Mouse (Mus musculus): ENCODE data around the gene Traip. TPM values are rescaled to one million over a fixed set of nuclear protein-coding genes. Genes with fewer than 3 reads are reported as not detected.

Gene Traip
- polyA plus RNA-seq (2012; rRNA removed) (10.5 and 14.3 TPM in 2 replicates), polyA plus RNA-seq (2014; fragmentation: Nextera tagmentation; extraction: Ambion mirVana) (18.6 and 22.5 TPM in 2 replicates)

- Histone ChIP-seq H3K27ac (replicated peaks; ENCODE audit: low read depth, low read length) (peak within 1 kb of the TSS; percentile 65; the same call in 1 of the 2 replicates), H3K27me3 (ENCODE audit: control insufficient read depth, insufficient read depth, low read length) (no peaks in the 10 kb centered on the region), H3K4me3 (replicated peaks; ENCODE audit: low read length) (peak within 1 kb of the TSS; percentile 68), H3K9me3 (ENCODE audit: control insufficient read depth, low read length) (no peaks in the 10 kb centered on the region), H3K36me3 (ENCODE audit: control insufficient read depth, insufficient read depth, low read length) (no peaks in the 10 kb centered on the region; the same call in 1 of the 2 replicates), H3K4me1 (ENCODE audit: control insufficient read depth, insufficient read depth, low read length) (peaks cover 3% of the 10 kb centered on the region; the same call in 1 of the 2 replicates), H3K4me2 (replicated peaks; ENCODE audit: low read depth, low read length, severe bottlenecking) (peak within 1 kb of the TSS; percentile 78), H3K9ac (ENCODE audit: low read depth, low read length, severe bottlenecking) (peak within 1 kb of the TSS; percentile 59)
- ATAC-seq (ENCODE audit: low FRiP score, low read depth) (no peak), DNase-seq (ENCODE audit: low spot score) (no peak)
- 91% methylated on average over 10 of the region's 10 CpGs for WGBS
- no peak for TF ChIP-seq POLR2A (IDR thresholded peaks at IDR 0.05; ENCODE audit: borderline replicate concordance, extremely low read depth, insufficient read depth, insufficient read length)
Observed at GRCm38 (mm10) chr9:107949922-107950235, at the start of gene Traip. TSS of gene Traip (plus strand) at chr9:107950136.

DNA sequence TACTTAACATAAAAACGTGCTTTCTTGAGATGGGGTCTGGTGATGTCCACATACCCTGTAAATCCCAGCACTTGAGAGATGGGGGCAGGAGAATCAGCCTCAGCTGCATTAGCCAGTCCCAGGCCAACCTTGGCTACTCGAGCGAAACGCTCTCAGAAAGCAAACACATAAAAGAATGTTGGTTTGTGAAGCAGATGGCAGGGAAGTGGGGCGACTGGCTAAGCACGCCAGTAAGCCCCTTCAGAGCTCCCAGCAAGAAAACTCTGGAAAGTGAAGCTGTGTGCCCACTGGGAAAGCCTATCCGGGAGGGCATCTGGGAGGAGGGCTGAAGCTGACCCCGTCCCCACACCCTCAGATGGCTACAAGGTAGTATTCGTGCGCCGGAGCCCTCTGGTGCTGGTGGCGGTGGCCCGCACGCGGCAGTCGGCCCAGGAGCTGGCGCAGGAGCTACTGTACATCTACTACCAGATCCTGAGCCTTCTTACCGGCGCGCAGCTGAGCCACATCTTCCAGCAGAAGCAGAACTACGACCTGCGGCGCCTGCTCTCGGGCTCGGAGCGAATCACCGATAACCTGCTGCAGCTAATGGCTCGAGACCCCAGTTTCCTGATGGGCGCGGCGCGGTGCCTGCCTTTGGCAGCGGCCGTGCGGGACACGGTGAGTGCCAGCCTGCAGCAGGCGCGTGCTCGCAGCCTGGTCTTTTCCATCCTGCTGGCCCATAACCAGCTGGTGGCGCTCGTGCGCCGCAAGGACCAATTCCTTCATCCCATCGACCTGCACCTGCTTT, 48.9 kb upstream of the Traip start:
- Histone ChIP-seq H3K4me1 (ENCODE audit: control insufficient read depth, insufficient read depth, low read length) (peaks cover 5% of the 10 kb centered on the region), H3K9ac (ENCODE audit: low read depth, low read length, severe bottlenecking) (peak overlapping the region; percentile 40), H3K4me3 (replicated peaks; ENCODE audit: low read length) (peak overlapping the region; percentile 33), H3K9me3 (ENCODE audit: control insufficient read depth, low read length) (no peaks in the 10 kb centered on the region), H3K36me3 (ENCODE audit: control insufficient read depth, insufficient read depth, low read length) (peaks cover 14% of the 10 kb centered on the region; the same call in 1 of the 2 replicates), H3K27me3 (ENCODE audit: control insufficient read depth, insufficient read depth, low read length) (peaks cover 12% of the 10 kb centered on the region; the same call in 1 of the 2 replicates), H3K4me2 (replicated peaks; ENCODE audit: low read depth, low read length, severe bottlenecking) (peak overlapping the region; percentile 61), H3K27ac (replicated peaks; ENCODE audit: low read depth, low read length) (no peak overlapping the region)
- WGBS = 7% methylated on average over 36 of the region's 44 CpGs
- DNase-seq (ENCODE audit: low spot score) = peak; percentile 67
- ATAC-seq (ENCODE audit: low FRiP score, low read depth) = peak; percentile 55; the same call in 1 of the 2 replicates
- TF ChIP-seq POLR2A (IDR thresholded peaks at IDR 0.05; ENCODE audit: borderline replicate concordance, extremely low read depth, insufficient read depth, insufficient read length) = no peak

DNA sequence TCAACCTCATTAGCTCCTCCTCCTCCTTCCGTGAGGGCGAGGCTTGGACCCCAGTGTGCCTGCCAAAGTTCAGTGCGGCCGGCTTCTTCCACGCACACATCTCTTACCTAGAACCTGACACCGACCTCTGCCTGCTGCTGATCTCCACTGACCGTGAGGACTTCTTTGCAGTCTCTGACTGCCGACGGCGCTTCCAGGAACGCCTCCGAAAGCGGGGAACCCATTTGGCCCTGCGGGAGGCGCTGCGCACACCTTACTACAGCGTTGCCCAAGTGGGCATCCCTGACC, 48.4 kb upstream of the Traip start:
- 14% methylated on average over 17 of the region's 17 CpGs for WGBS
- Histone ChIP-seq H3K27me3 (ENCODE audit: control insufficient read depth, insufficient read depth, low read length) (peaks cover 12% of the 10 kb centered on the region; the same call in 1 of the 2 replicates), H3K4me3 (replicated peaks; ENCODE audit: low read length) (peak overlapping the region; percentile 33; the same call in 1 of the 2 replicates), H3K27ac (replicated peaks; ENCODE audit: low read depth, low read length) (no peak overlapping the region), H3K4me1 (ENCODE audit: control insufficient read depth, insufficient read depth, low read length) (peaks cover 10% of the 10 kb centered on the region), H3K9me3 (ENCODE audit: control insufficient read depth, low read length) (no peaks in the 10 kb centered on the region), H3K36me3 (ENCODE audit: control insufficient read depth, insufficient read depth, low read length) (peaks cover 14% of the 10 kb centered on the region; the same call in 1 of the 2 replicates), H3K9ac (ENCODE audit: low read depth, low read length, severe bottlenecking) (no peak overlapping the region), H3K4me2 (replicated peaks; ENCODE audit: low read depth, low read length, severe bottlenecking) (peak overlapping the region; percentile 61)
- no peak for DNase-seq (ENCODE audit: low spot score)
- no peak for TF ChIP-seq POLR2A (IDR thresholded peaks at IDR 0.05; ENCODE audit: borderline replicate concordance, extremely low read depth, insufficient read depth, insufficient read length)
- no peak for ATAC-seq (ENCODE audit: low FRiP score, low read depth)

DNA sequence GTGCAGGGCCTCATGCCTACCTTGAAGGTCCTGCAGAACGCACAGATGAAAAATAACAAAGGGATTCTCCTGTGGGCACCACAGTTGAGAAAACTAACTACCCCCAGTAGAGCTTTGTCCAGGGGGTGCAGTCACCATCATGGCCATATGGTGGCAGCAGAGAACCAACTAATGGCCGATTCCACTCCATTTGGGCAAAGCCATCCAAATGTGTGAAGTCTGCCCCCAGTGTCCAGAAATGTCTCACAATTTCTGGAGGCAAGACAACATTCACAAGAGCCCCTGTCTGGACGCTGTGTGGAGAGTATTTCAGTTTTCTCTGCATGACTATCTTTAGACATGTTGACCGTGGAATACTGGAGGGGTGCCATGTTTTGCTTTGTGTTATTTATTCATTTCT, 45.2 kb upstream of the Traip start:
- no peak overlapping the region for H3K27ac ChIP-seq (replicated peaks; ENCODE audit: low read depth, low read length)
- whole genome bisulfite sequencing = 10% methylated on average over 4 of the region's 4 CpGs
- ATAC-seq (ENCODE audit: low FRiP score, low read depth) (peak; percentile 60), DNase-seq (ENCODE audit: low spot score) (peak; percentile 88)
- H3K4me3 ChIP-seq (replicated peaks; ENCODE audit: low read length) = no peak overlapping the region
- no peak for TF ChIP-seq POLR2A (IDR thresholded peaks at IDR 0.05; ENCODE audit: borderline replicate concordance, extremely low read depth, insufficient read depth, insufficient read length)
- no peaks in the 10 kb centered on the region for H3K9me3 ChIP-seq (ENCODE audit: control insufficient read depth, low read length)
- H3K4me1 ChIP-seq (ENCODE audit: control insufficient read depth, insufficient read depth, low read length) = peaks cover 36% of the 10 kb centered on the region
- H3K27me3 ChIP-seq (ENCODE audit: control insufficient read depth, insufficient read depth, low read length) = peaks cover 12% of the 10 kb centered on the region; the same call in 1 of the 2 replicates
- peaks cover 14% of the 10 kb centered on the region; the same call in 1 of the 2 replicates for H3K36me3 ChIP-seq (ENCODE audit: control insufficient read depth, insufficient read depth, low read length)
- no peak overlapping the region for H3K9ac ChIP-seq (ENCODE audit: low read depth, low read length, severe bottlenecking)
- H3K4me2 ChIP-seq (replicated peaks; ENCODE audit: low read depth, low read length, severe bottlenecking) = no peak overlapping the region

GRCm38 (mm10) chr9:107906252-107906966, 43.5 kb upstream of the Traip start, which contains the start of gene Mst1r:
TSS of gene Mst1r (plus strand) at chr9:107906873.
- Histone ChIP-seq H3K9me3 (ENCODE audit: control insufficient read depth, low read length) (no peaks in the 10 kb centered on the region), H3K4me1 (ENCODE audit: control insufficient read depth, insufficient read depth, low read length) (peaks cover 33% of the 10 kb centered on the region), H3K4me2 (replicated peaks; ENCODE audit: low read depth, low read length, severe bottlenecking) (peak within 1 kb of the TSS; percentile 74), H3K36me3 (ENCODE audit: control insufficient read depth, insufficient read depth, low read length) (0 out of 2 replicates have a peak, but pooled peaks cover 10% of the 10 kb centered on the region), H3K27me3 (ENCODE audit: control insufficient read depth, insufficient read depth, low read length) (0 out of 2 replicates have a peak, but pooled peaks cover 4% of the 10 kb centered on the region), H3K4me3 (replicated peaks; ENCODE audit: low read length) (peak within 1 kb of the TSS; percentile 43), H3K27ac (replicated peaks; ENCODE audit: low read depth, low read length) (peak within 1 kb of the TSS; percentile 39), H3K9ac (ENCODE audit: low read depth, low read length, severe bottlenecking) (peak within 1 kb of the TSS; percentile 52)
- no peak for TF ChIP-seq POLR2A (IDR thresholded peaks at IDR 0.05; ENCODE audit: borderline replicate concordance, extremely low read depth, insufficient read depth, insufficient read length)
- DNase-seq (ENCODE audit: low spot score) = peak; percentile 85
- WGBS = 13% methylated on average over 19 of the region's 19 CpGs
- ATAC-seq (ENCODE audit: low FRiP score, low read depth) = peak; percentile 82
